Comparison of ENCODE assay signal across 17 mouse cellular contexts in the genomic region with DNA sequence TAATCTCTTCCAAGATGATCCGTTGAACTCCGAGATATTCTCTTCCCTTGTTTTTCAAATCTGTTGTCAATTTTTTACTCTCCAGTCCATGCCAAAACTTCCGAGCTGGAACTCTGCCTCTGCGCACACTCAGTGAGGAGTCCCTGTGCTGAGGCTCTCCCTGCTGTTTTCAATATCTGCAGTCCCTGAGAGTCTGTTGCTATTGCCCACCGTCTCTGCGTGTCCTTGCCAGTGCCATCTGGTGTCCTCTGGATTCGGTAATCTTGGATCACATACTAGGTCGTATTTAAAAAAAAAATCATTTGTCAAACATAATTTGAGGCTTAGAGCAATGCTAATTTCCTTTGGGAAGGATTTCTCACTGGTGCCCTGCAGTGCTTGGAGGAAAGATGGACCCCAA. TPM values are rescaled to one million over a fixed set of nuclear protein-coding genes. Genes with fewer than 3 reads are reported as not detected.
A peak's percentile ranks its signal among the peaks of the same experiment; 100 is the strongest.
DNase-seq lines count a peak whose midpoint lies in the region; ATAC-seq and TF ChIP-seq lines count a peak whose summit lies in the region.
"Had no signal": no experiment of that assay in that cellular context is flagged by ENCODE, and none has a peak within 500 bp of the region (broad histone marks: within the 10 kb centered on the region; RNA-seq: fewer than 3 reads in every experiment).

No protein-coding gene starts in this region.

- H3K4me1 ChIP-seq in forebrain, postnatal 0 days (ENCODE audit: insufficient read depth), result no peaks in the 10 kb centered on the region
- H3K4me1 ChIP-seq: limb, embryonic 15.5 days had no signal

- ATAC-seq in forebrain, postnatal 0 days, result peak; percentile 34; the same call in 1 of the 2 replicates
- ATAC-seq: activated CD4-positive, CD25-positive, alpha-beta regulatory T cell, adult 4 months; CD4-positive, CD25-positive, alpha-beta regulatory T cell, adult 4 months; inflammation-experienced regulatory T-cells, adult 6 months had no signal

- H3K9me3 ChIP-seq in forebrain, postnatal 0 days (ENCODE audit: low read length), result no peaks in the 10 kb centered on the region
- H3K9me3 ChIP-seq: limb, embryonic 15.5 days; neural tube, embryonic 13.5 days had no signal

- no peak overlapping the region for H3K9ac ChIP-seq in forebrain, postnatal 0 days
- H3K9ac ChIP-seq: limb, embryonic 15.5 days; neural tube, embryonic 13.5 days had no signal

- no peaks in the 10 kb centered on the region for H3K36me3 ChIP-seq in forebrain, postnatal 0 days (ENCODE audit: insufficient read depth)
- H3K36me3 ChIP-seq: limb, embryonic 15.5 days; neural tube, embryonic 13.5 days had no signal

- TF ChIP-seq POLR2A in brain, embryonic 14.5 days (IDR thresholded peaks at IDR 0.05; ENCODE audit: borderline replicate concordance, extremely low read depth, insufficient read depth, insufficient read length, poor library complexity, severe bottlenecking), result no peak

- intact Hi-C loops in heart, postnatal 25 days (cut with DNase I), result no loop called here

- no peak overlapping the region for H3K27ac ChIP-seq in forebrain, postnatal 0 days (ENCODE audit: low read depth, low read length)
- H3K27ac ChIP-seq: limb, embryonic 15.5 days; neural tube, embryonic 13.5 days had no signal

- no peak overlapping the region for H3K4me3 ChIP-seq in forebrain, postnatal 0 days (ENCODE audit: low read depth, low read length)
- H3K4me3 ChIP-seq: limb, embryonic 15.5 days; neural tube, embryonic 13.5 days had no signal

- DNase-seq in layer of hippocampus, adult 11-12 months (ENCODE audit: low spot score), result peak; percentile 58
- DNase-seq in layer of hippocampus, postnatal 25 days (ENCODE audit: extremely low spot score in 1 of 2, low spot score in 1 of 2), result no peak
- DNase-seq in brain, embryonic 14.5 days (ENCODE audit: low read depth), result peak; percentile 71
- DNase-seq in cerebellum, adult 18-20 months, result peak; percentile 86 to 88
- DNase-seq in forebrain, postnatal 0 days, result peak; percentile 45
- no peak for DNase-seq in heart, postnatal 25 days (ENCODE audit: low spot score)
- no peak for DNase-seq in urinary bladder, postnatal 25 days (ENCODE audit: low spot score)
- DNase-seq: heart, postnatal 10 days; lung, adult 18-20 months had no signal

- no peak overlapping the region for H3K4me2 ChIP-seq in forebrain, postnatal 0 days (ENCODE audit: low read depth)
- H3K4me2 ChIP-seq: limb, embryonic 15.5 days; neural tube, embryonic 13.5 days had no signal

- no peak for TF ChIP-seq CTCF in brain, embryonic 14.5 days (IDR thresholded peaks at IDR 0.05; ENCODE audit: borderline replicate concordance, extremely low read depth, insufficient read depth, insufficient read length)
- TF ChIP-seq CTCF in forebrain, postnatal 0 days (IDR thresholded peaks at IDR 0.05; ENCODE audit: low read depth), result no peak

- WGBS in forebrain, postnatal 0 days, result 43% methylated on average over 8 of the region's 8 CpGs

- H3K27me3 ChIP-seq in forebrain, postnatal 0 days (ENCODE audit: insufficient read depth, low read length), result no peaks in the 10 kb centered on the region
- H3K27me3 ChIP-seq: limb, embryonic 15.5 days; neural tube, embryonic 13.5 days had no signal

RNA-seq across cellular contexts. Expression of a gene that starts 6.4 kb away (rescaled TPM):
- total RNA-seq in layer of hippocampus, postnatal 25 days (2021), result not detected
- polyA plus RNA-seq in brain, embryonic 14.5 days (2012; rRNA removed), result 0.11 and 0.15 TPM in 2 replicates
- total RNA-seq in forebrain, postnatal 0 days (2014; rRNA removed), result 0.69 and 0.86 TPM in 2 replicates
- polyA plus RNA-seq in forebrain, postnatal 0 days (2015; fragmentation: Nextera tagmentation; extraction: Ambion mirVana), result 0.15 and 0.30 TPM in 2 replicates
- 10 to 100 TPM; 50.1 to 62.2 TPM for total RNA-seq in heart, postnatal 25 days (2021)
- polyA plus RNA-seq: CD4-positive, CD25-positive, alpha-beta regulatory T cell, adult 4 months had no signal

RNA-seq across cellular contexts. Expression of a gene that starts 6.6 kb away (rescaled TPM):
- 10 to 100 TPM; 80.5 to 82.4 TPM for total RNA-seq in layer of hippocampus, postnatal 25 days (2021)
- 50.9 and 55.3 TPM in 2 replicates for polyA plus RNA-seq in brain, embryonic 14.5 days (2012; rRNA removed)
- total RNA-seq in forebrain, postnatal 0 days (2014; rRNA removed), result 56.6 and 60.3 TPM in 2 replicates
- polyA plus RNA-seq in forebrain, postnatal 0 days (2015; fragmentation: Nextera tagmentation; extraction: Ambion mirVana), result 45.5 and 46.4 TPM in 2 replicates
- total RNA-seq in heart, postnatal 25 days (2021), result 1 to 10 TPM; 1.9 to 2.1 TPM

RNA-seq across cellular contexts. Expression of a gene that starts 48.1 kb away (rescaled TPM):
- total RNA-seq in layer of hippocampus, postnatal 25 days (2021), result 100 to 1,000 TPM; 145 to 154 TPM
- polyA plus RNA-seq in brain, embryonic 14.5 days (2012; rRNA removed), result 9.7 and 15.4 TPM in 2 replicates
- 32.8 and 35.5 TPM in 2 replicates for total RNA-seq in forebrain, postnatal 0 days (2014; rRNA removed)
- polyA plus RNA-seq in forebrain, postnatal 0 days (2015; fragmentation: Nextera tagmentation; extraction: Ambion mirVana), result 25.1 and 31.0 TPM in 2 replicates
- 100 to 1,000 TPM; 115 to 122 TPM for total RNA-seq in heart, postnatal 25 days (2021)

RNA-seq across cellular contexts. Expression of a gene that starts 50.8 kb away (rescaled TPM):
- not detected for total RNA-seq in layer of hippocampus, postnatal 25 days (2021)
- polyA plus RNA-seq in brain, embryonic 14.5 days (2012; rRNA removed), result not detected in 2 replicates
- total RNA-seq in forebrain, postnatal 0 days (2014; rRNA removed), result not detected in 2 replicates
- not detected in 2 replicates for polyA plus RNA-seq in forebrain, postnatal 0 days (2015; fragmentation: Nextera tagmentation; extraction: Ambion mirVana)
- not detected for total RNA-seq in heart, postnatal 25 days (2021)
- total RNA-seq: heart, postnatal 10 days had no signal
- polyA plus RNA-seq: activated CD4-positive, CD25-positive, alpha-beta regulatory T cell, adult 4 months; CD4-positive, CD25-positive, alpha-beta regulatory T cell, adult 4 months; cortical plate, adult 2 months; inflammation-experienced regulatory T-cells, adult 6 months; kidney, embryonic 14.5 days; limb, embryonic 15.5 days; neural tube, embryonic 13.5 days; urinary bladder, adult 2 months had no signal

RNA-seq across cellular contexts. Expression of a gene that starts 53.4 kb away (rescaled TPM):
- total RNA-seq in layer of hippocampus, postnatal 25 days (2021), result 100 to 1,000 TPM; 149 TPM
- polyA plus RNA-seq in brain, embryonic 14.5 days (2012; rRNA removed), result 49.9 and 51.5 TPM in 2 replicates
- total RNA-seq in forebrain, postnatal 0 days (2014; rRNA removed), result 27.3 and 28.3 TPM in 2 replicates
- 14.1 and 21.4 TPM in 2 replicates for polyA plus RNA-seq in forebrain, postnatal 0 days (2015; fragmentation: Nextera tagmentation; extraction: Ambion mirVana)
- total RNA-seq in heart, postnatal 25 days (2021), result 1 to 10 TPM; 2.3 to 2.7 TPM

Comparison
In these comparisons a context has a peak if more than half of its experiments do, and no peak if none do; other contexts are left out.
1. DNase-seq: peak in layer of hippocampus, adult 11-12 months (single experiment), brain, embryonic 14.5 days (single experiment), cerebellum, adult 18-20 months (2 of 2) and forebrain, postnatal 0 days (single experiment); none in layer of hippocampus, postnatal 25 days (0 of 2), heart, postnatal 25 days (single experiment) and urinary bladder, postnatal 25 days (single experiment).
2. RNA of a gene that starts 6.4 kb away (total RNA-seq): 50.1 to 62.2 TPM in heart, postnatal 25 days; 0.69 to 0.86 TPM in forebrain, postnatal 0 days and not detected in layer of hippocampus, postnatal 25 days; every median in the first group is over 10 times any median in the second.
3. RNA of a gene that starts 6.6 kb away (total RNA-seq): 80.5 to 82.4 TPM in layer of hippocampus, postnatal 25 days and 56.6 to 60.3 TPM in forebrain, postnatal 0 days; 1.9 to 2.1 TPM in heart, postnatal 25 days; every median in the first group is over 10 times any median in the second.